Mouse (Mus musculus) cerebellum, adult 8-10 months (tissue): ENCODE measurements around the gene Ccdc149.

Experiments
- DNase-seq: peaks from one replicate; pipeline ENCODE4 v3.0.0; 2022

The Ccdc149 gene

GRCm38 (mm10) chr5:52438946-52439345, 32.4 kb downstream of the Ccdc149 start:
- DNase-seq = no peak

GRCm38 (mm10) chr5:52435533-52435932, 35.8 kb downstream of the Ccdc149 start:
- no peak for DNase-seq

GRCm38 (mm10) chr5:52431276-52431844, 40.0 kb downstream of the Ccdc149 start:
- no peak for DNase-seq

- no peak for DNase-seq
These were observed 41.4 kb downstream of the Ccdc149 start for GRCm38 (mm10) chr5:52429731-52430480.

GRCm38 (mm10) chr5:52428613-52429012, 42.7 kb downstream of the Ccdc149 start:
- DNase-seq = no peak

GRCm38 (mm10) chr5:52425819-52426218, 45.5 kb downstream of the Ccdc149 start:
- no peak for DNase-seq

GRCm38 (mm10) chr5:52423893-52424292, 47.4 kb downstream of the Ccdc149 start:
- no peak for DNase-seq

GRCm38 (mm10) chr5:52416485-52416884, 54.8 kb downstream of the Ccdc149 start:
- no peak for DNase-seq

- DNase-seq = peak; percentile 48
These were observed 55.4 kb downstream of the Ccdc149 start for GRCm38 (mm10) chr5:52415917-52416316.

GRCm38 (mm10) chr5:52415193-52415592, 56.1 kb downstream of the Ccdc149 start:
- no peak for DNase-seq

- no peak for DNase-seq
These were observed 59.8 kb downstream of the Ccdc149 start for GRCm38 (mm10) chr5:52411567-52411966.

- DNase-seq = no peak
These were observed 61.1 kb downstream of the Ccdc149 start for GRCm38 (mm10) chr5:52410197-52410596.

- DNase-seq = peak; percentile 28
These were observed 62.5 kb downstream of the Ccdc149 start for GRCm38 (mm10) chr5:52408668-52409315.

GRCm38 (mm10) chr5:52404373-52404772, 66.9 kb downstream of the Ccdc149 start:
- DNase-seq = no peak

GRCm38 (mm10) chr5:52393756-52394155, 77.6 kb downstream of the Ccdc149 start:
- no peak for DNase-seq

GRCm38 (mm10) chr5:52391471-52391870, 79.8 kb downstream of the Ccdc149 start:
- no peak for DNase-seq

- DNase-seq = no peak
These were observed 80.9 kb downstream of the Ccdc149 start for GRCm38 (mm10) chr5:52390381-52390780.

- DNase-seq = no peak
These were observed 83.1 kb downstream of the Ccdc149 start for GRCm38 (mm10) chr5:52388092-52388749.

GRCm38 (mm10) chr5:52386016-52386415, 85.3 kb downstream of the Ccdc149 start:
- DNase-seq = no peak

- no peak for DNase-seq
These were observed 87.6 kb downstream of the Ccdc149 start for GRCm38 (mm10) chr5:52383748-52384147.

- DNase-seq = no peak
These were observed 88.5 kb downstream of the Ccdc149 start for GRCm38 (mm10) chr5:52382837-52383236.

- no peak for DNase-seq
These were observed 95.5 kb downstream of the Ccdc149 start for GRCm38 (mm10) chr5:52375847-52376246.

GRCm38 (mm10) chr5:52370901-52371300, 100.4 kb downstream of the Ccdc149 start:
- no peak for DNase-seq
